In the genomic region with DNA sequence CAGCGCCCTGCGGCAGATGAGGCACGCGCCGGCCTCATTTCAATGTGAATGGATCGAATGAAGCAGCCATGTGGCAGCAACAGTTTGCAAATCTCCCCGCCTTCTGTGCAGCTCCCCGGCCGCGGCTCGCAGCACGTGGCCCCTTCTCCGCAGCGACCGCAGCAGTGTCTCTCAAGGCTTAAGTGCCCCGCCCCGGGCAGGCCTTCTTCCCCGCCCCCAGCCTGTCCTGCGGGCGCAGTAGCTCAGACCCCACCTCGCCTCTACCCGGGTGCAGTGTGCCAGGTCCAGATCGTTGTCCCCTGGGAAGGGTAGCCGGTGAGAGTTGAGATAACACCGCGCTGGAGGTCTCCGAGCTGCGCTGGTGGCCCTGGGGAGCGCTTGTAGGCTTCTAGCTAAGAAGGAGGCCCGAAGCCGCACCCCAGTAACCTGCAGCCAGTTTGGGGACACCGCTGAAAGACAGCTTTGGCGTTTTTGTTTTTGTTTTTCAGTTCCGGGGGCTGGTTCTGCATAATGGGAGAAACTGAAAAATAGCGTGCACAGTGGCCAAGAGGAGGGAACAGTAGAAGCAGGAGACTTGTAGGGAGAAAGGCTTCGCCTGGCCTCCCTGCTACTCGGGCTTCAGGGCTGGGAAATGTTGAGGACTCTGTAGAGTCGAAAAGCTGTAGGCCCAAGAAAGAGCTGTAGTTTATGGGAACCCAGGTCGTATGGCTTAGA, we compare ENCODE assay signal across 8 mouse cellular contexts. TPM values are rescaled to one million over a fixed set of nuclear protein-coding genes. Genes with fewer than 3 reads are reported as not detected.
DNase-seq lines count a peak whose midpoint lies in the region; ATAC-seq and TF ChIP-seq lines count a peak whose summit lies in the region.

No protein-coding gene starts in this region.

- intact Hi-C loops in left cerebral cortex, postnatal 25 days (cut with DNase I) = no loop called here

- TF ChIP-seq CTCF in heart, postnatal 0 days (IDR thresholded peaks at IDR 0.05; ENCODE audit: low read depth) = no peak

- no peak for ATAC-seq in heart, postnatal 0 days (ENCODE audit: insufficient read depth, low read depth)
- ATAC-seq in midbrain, embryonic 15.5 days (replicated peaks) = no peak; the same call in none of the 2 replicates
- ATAC-seq in monocyte, adult 5-6 weeks (replicated peaks; ENCODE audit: insufficient number of reproducible peaks, low FRiP score, low TSS enrichment, poor library complexity, severe bottlenecking) = no peak

- H3K4me2 ChIP-seq in heart, postnatal 0 days (ENCODE audit: low read depth, low read length) = peak overlapping the region; percentile 57
- H3K4me2 ChIP-seq in midbrain, embryonic 15.5 days = peak overlapping the region; percentile 70

- peak overlapping the region; percentile 32 for H3K4me3 ChIP-seq in heart, postnatal 0 days (ENCODE audit: low read depth, low read length)
- H3K4me3 ChIP-seq in midbrain, embryonic 15.5 days = peak overlapping the region; percentile 36

- H3K27me3 ChIP-seq in heart, postnatal 0 days (ENCODE audit: control insufficient read depth, insufficient read depth, low read length) = peaks cover 66% of the 10 kb centered on the region
- peaks cover 79% of the 10 kb centered on the region for H3K27me3 ChIP-seq in midbrain, embryonic 15.5 days (replicated peaks)

- no peak overlapping the region for H3K27ac ChIP-seq in heart, postnatal 0 days (ENCODE audit: low read depth)
- H3K27ac ChIP-seq in midbrain, embryonic 15.5 days = no peak overlapping the region

- H3K4me1 ChIP-seq in heart, postnatal 0 days (ENCODE audit: control insufficient read depth, insufficient read depth) = peaks cover 32% of the 10 kb centered on the region; the same call in 1 of the 2 replicates
- H3K4me1 ChIP-seq in midbrain, embryonic 15.5 days = peaks cover 62% of the 10 kb centered on the region

- 17% methylated on average over 38 of the region's 39 CpGs for WGBS in heart, postnatal 0 days
- 2% methylated on average over 39 of the region's 39 CpGs for WGBS in midbrain, embryonic 15.5 days

- H3K9me3 ChIP-seq in heart, postnatal 0 days (replicated peaks; ENCODE audit: control insufficient read depth, low read length) = no peaks in the 10 kb centered on the region
- H3K9me3 ChIP-seq in midbrain, embryonic 15.5 days = no peaks in the 10 kb centered on the region

- H3K36me3 ChIP-seq in heart, postnatal 0 days (replicated peaks; ENCODE audit: control insufficient read depth, insufficient read depth, low read length) = no peaks in the 10 kb centered on the region
- no peaks in the 10 kb centered on the region for H3K36me3 ChIP-seq in midbrain, embryonic 15.5 days (replicated peaks)

- DNase-seq in adrenal gland, postnatal 14 days = peak; percentile 52
- DNase-seq in adrenal gland, adult 8-10 months = no peak
- DNase-seq in spleen, postnatal 4 days (ENCODE audit: low spot score in 2 of 2) = peak; percentile 45 to 77
- DNase-seq in spleen, postnatal 14 days (ENCODE audit: low spot score in 2 of 2) = no peak
- no peak for DNase-seq in heart, postnatal 0 days (ENCODE audit: low spot score)
- peak; percentile 61 to 72 for DNase-seq in left cerebral cortex, postnatal 25 days (ENCODE audit: low spot score in 2 of 2)

- 0 out of 2 replicates have a peak overlapping the region, but pooled peaks have one; percentile 16 for H3K9ac ChIP-seq in heart, postnatal 0 days (replicated peaks; ENCODE audit: low read depth, low read length)
- H3K9ac ChIP-seq in midbrain, embryonic 15.5 days = peak overlapping the region; percentile 26; the same call in 1 of the 2 replicates

- TF ChIP-seq EP300 in heart, postnatal 0 days (IDR thresholded peaks at IDR 0.05; ENCODE audit: low read depth) = no peak

RNA-seq across cellular contexts. Expression of a gene that starts 2.8 kb away (rescaled TPM):
- total RNA-seq in adrenal gland, postnatal 14 days (2021) = 13.7 and 14.4 TPM in 2 replicates
- total RNA-seq in adrenal gland, adult 8-10 months (2022) = 10 to 100 TPM; 11.5 to 18.6 (median 16.2) TPM
- total RNA-seq in heart, postnatal 0 days (2014; rRNA removed; ENCODE audit: low replicate concordance) = 5.0 and 6.6 TPM in 2 replicates
- polyA plus RNA-seq in heart, postnatal 0 days (2015; fragmentation: Nextera tagmentation; extraction: Ambion mirVana) = 5.7 and 6.2 TPM in 2 replicates
- 1 to 10 TPM; 2.3 to 4.0 TPM for total RNA-seq in left cerebral cortex, postnatal 25 days (2021)
- 5.2 and 5.3 TPM in 2 replicates for polyA plus RNA-seq in midbrain, embryonic 15.5 days (2015; fragmentation: Nextera tagmentation; extraction: Ambion mirVana)
- 0.19 to 0.85 TPM in 2 of 3 replicates, not detected in the other for total RNA-seq in monocyte, adult 5-6 weeks (2017)

RNA-seq across cellular contexts. Expression of a gene that starts 28.3 kb away (rescaled TPM):
- 3.7 and 6.2 TPM in 2 replicates for total RNA-seq in adrenal gland, postnatal 14 days (2021)
- total RNA-seq in adrenal gland, adult 8-10 months (2022) = 1 to 10 TPM; 3.9 to 7.2 (median 4.9) TPM
- total RNA-seq in heart, postnatal 0 days (2014; rRNA removed; ENCODE audit: low replicate concordance) = 0.11 and 0.27 TPM in 2 replicates
- polyA plus RNA-seq in heart, postnatal 0 days (2015; fragmentation: Nextera tagmentation; extraction: Ambion mirVana) = 0.30 and 0.52 TPM in 2 replicates
- total RNA-seq in left cerebral cortex, postnatal 25 days (2021) = 1 to 10 TPM; 9.6 to 9.8 TPM
- 8.1 and 9.0 TPM in 2 replicates for polyA plus RNA-seq in midbrain, embryonic 15.5 days (2015; fragmentation: Nextera tagmentation; extraction: Ambion mirVana)
- total RNA-seq in monocyte, adult 5-6 weeks (2017) = 0.49 TPM in 1 of 3 replicates, not detected in the others

RNA-seq across cellular contexts. Expression of a gene that starts 34.2 kb away (rescaled TPM):
- total RNA-seq in adrenal gland, postnatal 14 days (2021) = 18.1 and 18.6 TPM in 2 replicates
- total RNA-seq in adrenal gland, adult 8-10 months (2022) = 10 to 100 TPM; 27.2 to 29.5 (median 27.7) TPM
- total RNA-seq in heart, postnatal 0 days (2014; rRNA removed; ENCODE audit: low replicate concordance) = 14.3 and 16.2 TPM in 2 replicates
- polyA plus RNA-seq in heart, postnatal 0 days (2015; fragmentation: Nextera tagmentation; extraction: Ambion mirVana) = 8.0 and 8.3 TPM in 2 replicates
- total RNA-seq in left cerebral cortex, postnatal 25 days (2021) = 10 to 100 TPM; 48.4 to 48.9 TPM
- polyA plus RNA-seq in midbrain, embryonic 15.5 days (2015; fragmentation: Nextera tagmentation; extraction: Ambion mirVana) = 31.7 and 32.3 TPM in 2 replicates
- 20.7 to 33.0 TPM (median 21.1 TPM) in 3 replicates for total RNA-seq in monocyte, adult 5-6 weeks (2017)

RNA-seq across cellular contexts. Expression of a gene that starts 51.7 kb away (rescaled TPM):
- 0.41 TPM in 1 of 2 replicates, not detected in the other for total RNA-seq in adrenal gland, postnatal 14 days (2021)
- 1 to 10 TPM in 3 of 4 experiments, under 1 TPM in 1; 0.61 to 2.9 (median 2.1) TPM for total RNA-seq in adrenal gland, adult 8-10 months (2022)
- total RNA-seq in heart, postnatal 0 days (2014; rRNA removed; ENCODE audit: low replicate concordance) = 3.4 TPM in 1 of 2 replicates, not detected in the other
- 0.19 TPM in 1 of 2 replicates, not detected in the other for polyA plus RNA-seq in heart, postnatal 0 days (2015; fragmentation: Nextera tagmentation; extraction: Ambion mirVana)
- 1 to 10 TPM; 7.9 to 9.0 TPM for total RNA-seq in left cerebral cortex, postnatal 25 days (2021)
- 43.3 and 45.5 TPM in 2 replicates for polyA plus RNA-seq in midbrain, embryonic 15.5 days (2015; fragmentation: Nextera tagmentation; extraction: Ambion mirVana)
- 0.48 TPM in 1 of 3 replicates, not detected in the others for total RNA-seq in monocyte, adult 5-6 weeks (2017)

Comparison
In these comparisons a context has a peak if more than half of its experiments do, and no peak if none do; other contexts are left out.
1. DNase-seq: peak in adrenal gland, postnatal 14 days (single experiment), spleen, postnatal 4 days (2 of 2) and left cerebral cortex, postnatal 25 days (2 of 2); none in adrenal gland, adult 8-10 months (single experiment), spleen, postnatal 14 days (0 of 2) and heart, postnatal 0 days (single experiment).